Mouse (Mus musculus) left cerebral cortex, adult 8-10 months (tissue): ENCODE results near the gene Adamts14. TPM values are rescaled to one million over a fixed set of nuclear protein-coding genes. Genes with fewer than 3 reads are reported as not detected.

Source experiments
- total RNA-seq, 4 experiments: library from RNA; stranded (reverse); gene quantifications; 2 replicates each; pipeline ENCODE4 v1.2.4; 2022

Gene Adamts14
- total RNA-seq, 4 experiments from 2014 or later: 0.09 to 0.27 (median 0.18) TPM

Other genes with a start within 250 kb of the Adamts14 start
- 10 to 100 TPM; 10.3 to 13.1 (median 11.6) TPM for gene Pcbd1, start 184.1 kb downstream of the Adamts14 start, total RNA-seq
- gene Sgpl1, start 125.7 kb downstream of the Adamts14 start, total RNA-seq: 10 to 100 TPM; 23.4 to 33.9 (median 28.5) TPM
- gene Tbata, start 101.5 kb downstream of the Adamts14 start, total RNA-seq: 1 to 10 TPM in 1 of 4 experiments, under 1 TPM in 3; 0.26 to 1.2 (median 0.72) TPM
- gene Prf1, start 24.4 kb upstream of the Adamts14 start, total RNA-seq: not detected
- 10 to 100 TPM; 10.6 to 15.2 (median 13.0) TPM for gene Pald1, start 110.1 kb upstream of the Adamts14 start, total RNA-seq
- under 1 TPM; 0.21 to 0.30 (median 0.22) TPM for gene Nodal, start 144.5 kb upstream of the Adamts14 start, total RNA-seq
- 10 to 100 TPM; 42.8 to 45.8 (median 44.4) TPM for gene Eif4ebp2, start 179.2 kb upstream of the Adamts14 start, total RNA-seq
- gene Lrrc20, start 202.4 kb upstream of the Adamts14 start, total RNA-seq: 10 to 100 TPM; 18.8 to 22.2 (median 20.4) TPM